Mouse (Mus musculus) induced T-regulatory cell, adult 2 months (primary cell): ENCODE results near the gene Slc38a1.
"Not testable (repeated sequence)": the region's sequence is repeated elsewhere in the genome, so short reads cannot be mapped to it uniquely, and the experiment has no call there.

Experiments used
- DNase-seq: peaks from one replicate; pipeline ENCODE4 v3.0.0-alpha.2; 2012; ENCODE audit warnings: low read depth

Slc38a1 gene

GRCm38 (mm10) chr15:96658275-96658602 lies 15.5 kb upstream of the Slc38a1 start:
- DNase-seq = no peak

- DNase-seq = no peak
Measured at GRCm38 (mm10) chr15:96657576-96658274, 15.0 kb upstream of the Slc38a1 start.

GRCm38 (mm10) chr15:96655514-96655913 lies 12.8 kb upstream of the Slc38a1 start:
- DNase-seq = peak; percentile 55

DNA sequence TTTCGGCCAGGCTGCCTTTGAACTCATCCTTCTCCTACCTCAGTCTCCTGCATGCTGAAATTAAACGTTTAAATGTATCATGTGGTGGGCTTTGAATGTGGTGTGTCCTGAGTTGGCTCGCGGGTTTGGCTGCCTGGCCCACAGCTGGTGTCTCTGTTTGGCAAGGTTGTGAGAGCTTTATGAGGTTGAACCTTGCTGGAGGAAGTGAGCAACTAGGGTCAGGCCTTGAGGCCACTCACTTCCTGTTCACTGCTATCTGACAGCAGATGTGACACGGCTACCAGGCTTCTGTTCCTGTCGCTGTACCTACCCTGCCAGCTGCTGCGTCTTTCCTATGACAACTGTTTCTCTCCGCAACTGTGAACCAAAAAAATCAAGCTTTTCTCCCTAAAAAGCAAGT lies 12.0 kb upstream of the Slc38a1 start:
- peak; percentile 79 for DNase-seq

DNA sequence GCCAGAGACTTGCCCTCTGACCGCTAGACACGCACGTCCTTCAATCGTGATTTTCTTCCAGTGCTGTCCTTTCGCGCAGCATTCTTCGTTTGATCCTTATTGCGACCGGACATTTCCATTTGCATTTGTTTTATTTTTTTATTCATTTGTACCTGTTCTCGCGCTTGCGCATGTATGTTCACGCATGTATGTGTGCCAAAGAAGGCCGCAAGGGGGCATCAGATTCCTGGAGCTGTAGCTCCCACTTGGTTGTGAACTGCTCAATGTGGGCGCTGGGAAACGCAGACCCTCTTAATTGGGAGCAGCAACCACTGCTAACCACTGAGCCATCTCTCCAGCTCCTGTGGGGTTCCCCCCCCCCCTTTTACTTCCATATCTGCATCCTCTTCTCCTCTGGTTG lies 10.3 kb upstream of the Slc38a1 start:
- no peak for DNase-seq

DNA sequence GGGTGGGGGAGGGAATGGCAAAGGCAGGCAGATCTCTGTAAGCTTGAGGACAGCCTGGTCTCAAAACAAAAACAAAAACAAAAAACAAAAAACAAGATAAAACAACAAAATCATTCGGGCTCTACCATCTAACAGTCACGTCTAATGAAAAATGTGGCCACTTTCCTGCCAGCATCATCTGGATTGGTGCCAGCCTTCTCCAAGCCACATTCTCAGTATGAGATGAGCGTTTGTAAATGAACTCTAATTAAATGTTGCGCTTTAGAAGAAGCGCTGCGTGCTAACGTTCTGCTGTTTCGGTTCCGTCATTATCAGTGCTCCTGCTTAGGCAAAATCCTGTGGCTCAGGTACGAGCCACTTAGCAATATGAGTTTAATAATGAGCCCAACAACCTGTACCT lies 9.8 kb upstream of the Slc38a1 start:
- no peak for DNase-seq

GRCm38 (mm10) chr15:96647376-96647775 lies 4.7 kb upstream of the Slc38a1 start:
- DNase-seq = peak; percentile 39

DNA sequence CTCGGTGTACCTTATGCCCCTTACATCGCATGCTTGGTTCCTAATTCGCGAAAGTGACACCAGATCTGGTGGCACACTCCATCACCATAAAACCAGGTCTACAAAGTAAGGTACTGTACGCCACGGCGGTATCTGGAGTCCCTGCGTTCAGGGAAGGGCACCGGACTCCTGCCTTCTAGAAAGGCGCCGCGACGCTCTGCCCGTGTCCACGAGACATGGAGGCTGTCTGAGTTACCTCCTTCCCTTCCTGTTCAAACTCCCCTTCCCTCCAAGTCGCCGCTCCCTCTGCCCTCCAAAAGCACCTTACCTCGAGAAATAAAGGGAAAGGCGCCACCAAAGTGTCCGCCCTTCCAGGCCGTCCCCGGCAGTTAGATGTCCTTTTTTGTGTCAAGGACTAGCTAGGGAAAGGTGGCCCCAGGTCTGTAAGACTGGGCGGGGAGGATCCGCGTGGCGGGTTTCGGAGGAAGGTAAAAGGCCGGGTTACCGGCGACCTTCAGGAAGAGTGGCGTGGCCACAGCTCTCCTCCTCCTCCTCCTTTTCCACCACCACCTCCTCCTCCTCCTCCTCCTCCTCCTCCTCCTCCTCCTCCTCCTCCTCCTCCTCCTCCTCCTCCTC lies 785 bp downstream of the Slc38a1 start:
- DNase-seq = peak; percentile 78

DNA sequence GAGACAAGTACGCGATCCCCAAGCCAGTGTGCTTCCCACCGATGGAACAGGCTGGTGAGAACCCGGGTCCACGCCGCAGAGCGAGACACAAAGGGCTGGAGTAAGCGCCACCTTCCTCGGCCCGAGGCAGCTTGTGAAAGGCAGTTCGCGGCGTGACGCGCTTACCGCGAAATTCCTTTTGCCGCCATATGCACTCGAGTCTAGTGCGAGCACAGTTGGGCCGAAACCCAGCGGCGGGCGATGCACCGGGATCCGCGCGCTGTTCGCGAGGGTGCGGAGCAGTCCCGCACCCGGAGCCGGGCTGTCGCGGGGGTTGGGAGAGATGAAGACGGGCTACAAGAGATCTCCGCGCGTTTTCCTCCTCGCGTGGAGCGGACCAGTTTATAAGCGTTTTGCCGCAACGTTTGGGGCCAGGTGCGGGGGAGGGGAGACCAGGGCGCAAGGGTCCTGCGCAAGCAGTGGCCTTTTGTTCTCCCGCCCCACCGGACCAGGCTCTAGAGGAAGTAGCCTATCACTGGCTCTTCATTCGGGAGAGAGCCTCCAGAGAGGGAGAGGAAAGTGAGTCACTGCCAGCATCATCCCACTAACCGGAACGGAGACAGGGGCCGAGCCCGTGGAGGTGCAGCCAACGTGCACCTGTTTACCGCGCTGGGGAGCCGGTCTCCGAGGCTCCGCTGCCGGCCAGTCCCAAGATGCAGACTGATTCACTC lies 1.4 kb downstream of the Slc38a1 start:
- peak; percentile 79 for DNase-seq

DNA sequence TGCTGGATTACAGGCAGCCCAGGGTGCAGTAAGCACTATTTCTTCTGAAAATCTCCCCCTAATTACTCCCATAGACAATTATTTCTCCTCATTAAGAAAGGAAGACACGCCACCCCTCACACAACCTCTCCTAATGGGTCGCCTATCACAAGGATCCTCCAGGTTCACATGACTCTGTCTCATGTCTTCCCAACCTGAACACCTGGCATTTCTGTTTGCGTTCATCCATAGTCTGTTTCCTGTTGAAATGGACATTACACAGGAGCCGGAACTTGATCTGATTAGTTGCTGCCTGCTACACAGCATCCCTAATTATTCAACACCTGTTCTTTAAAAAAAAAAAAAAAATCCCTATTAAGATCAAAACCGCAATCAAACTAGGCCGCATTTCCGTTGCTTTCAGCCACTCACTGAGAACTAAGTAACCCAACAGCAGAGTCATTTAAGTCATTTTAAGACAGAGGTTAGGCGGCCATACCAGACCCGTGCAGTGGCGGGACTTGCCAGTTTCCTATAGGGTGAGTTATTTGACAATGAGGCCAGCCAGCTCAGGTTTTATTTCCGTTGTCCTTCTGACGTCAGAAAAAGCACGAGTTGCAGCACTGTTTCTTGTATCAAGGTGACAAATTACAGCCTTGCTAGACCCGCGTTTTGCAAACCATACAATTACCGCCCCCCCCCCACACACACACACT lies 2.3 kb downstream of the Slc38a1 start:
- DNase-seq = peak; percentile 95

- DNase-seq = peak; percentile 81
Measured at GRCm38 (mm10) chr15:96639630-96640029, 3.1 kb downstream of the Slc38a1 start.

GRCm38 (mm10) chr15:96638656-96639055 lies 4.1 kb downstream of the Slc38a1 start:
- DNase-seq = no peak

DNA sequence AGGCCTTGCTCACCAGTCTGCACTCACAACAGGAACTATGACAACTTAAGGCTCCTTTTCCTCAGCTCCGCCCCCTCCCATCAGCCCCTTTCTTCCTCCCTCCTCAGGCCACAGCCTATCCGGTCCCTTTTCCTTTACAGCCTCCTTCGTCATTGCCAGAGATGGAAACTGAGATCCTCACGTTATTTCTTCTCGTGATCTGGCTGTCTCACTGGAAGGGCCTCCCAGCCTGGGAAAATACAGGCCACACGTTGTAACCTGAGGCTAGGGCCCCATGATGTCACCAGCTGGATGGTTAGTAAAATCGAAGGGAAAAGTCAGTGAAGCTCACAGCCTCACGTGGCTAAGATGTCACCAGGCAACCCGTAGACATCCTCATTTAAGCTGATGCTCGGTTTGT lies 4.5 kb downstream of the Slc38a1 start:
- peak; percentile 96 for DNase-seq

GRCm38 (mm10) chr15:96634670-96635405 lies 7.9 kb downstream of the Slc38a1 start:
- no peak for DNase-seq

GRCm38 (mm10) chr15:96632201-96632600 lies 10.5 kb downstream of the Slc38a1 start:
- DNase-seq = no peak

GRCm38 (mm10) chr15:96631107-96631718 lies 11.5 kb downstream of the Slc38a1 start:
- no peak for DNase-seq

GRCm38 (mm10) chr15:96628256-96628655 lies 14.5 kb downstream of the Slc38a1 start:
- no peak for DNase-seq

DNA sequence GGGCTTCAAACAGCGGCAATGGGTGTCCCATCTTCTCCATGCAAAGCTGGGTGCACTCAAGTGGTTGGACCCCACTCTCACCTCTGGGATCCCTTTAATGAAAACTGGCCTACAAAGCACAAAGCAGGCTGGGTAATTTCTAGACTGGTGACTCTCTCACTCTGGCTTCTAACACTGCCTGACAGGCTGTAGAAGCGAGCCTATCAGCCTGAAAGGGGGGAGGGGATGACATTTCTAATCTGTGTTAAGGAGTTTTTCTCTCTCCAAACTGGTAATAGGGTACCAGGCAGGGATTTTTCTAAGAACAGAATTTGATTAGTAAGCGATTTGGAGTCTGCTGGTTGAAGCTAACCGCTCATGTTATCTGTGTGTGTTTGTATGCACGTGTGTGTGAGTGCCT lies 15.8 kb downstream of the Slc38a1 start:
- peak; percentile 46 for DNase-seq

DNA sequence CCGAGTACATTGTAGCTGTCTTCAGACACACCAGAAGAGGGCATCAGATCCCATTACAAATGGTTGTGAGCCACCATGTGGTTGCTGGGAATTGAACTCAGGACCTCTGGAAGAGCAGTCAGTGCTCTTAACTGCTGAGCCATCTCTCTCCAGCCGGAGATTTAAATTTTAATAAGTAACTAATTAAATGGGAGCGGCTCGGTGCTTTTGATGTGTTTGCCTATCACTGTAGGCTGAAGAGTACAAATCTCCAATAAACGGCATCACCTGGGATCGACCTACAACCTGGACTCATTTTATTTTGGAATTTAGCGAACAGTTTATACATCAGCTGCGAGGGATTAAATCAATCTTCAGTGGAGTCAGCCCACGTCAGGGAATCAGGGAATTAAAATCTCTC lies 17.7 kb downstream of the Slc38a1 start:
- not testable (repeated sequence) for DNase-seq

- no peak for DNase-seq
Measured at GRCm38 (mm10) chr15:96622376-96622775, 20.3 kb downstream of the Slc38a1 start.

DNA sequence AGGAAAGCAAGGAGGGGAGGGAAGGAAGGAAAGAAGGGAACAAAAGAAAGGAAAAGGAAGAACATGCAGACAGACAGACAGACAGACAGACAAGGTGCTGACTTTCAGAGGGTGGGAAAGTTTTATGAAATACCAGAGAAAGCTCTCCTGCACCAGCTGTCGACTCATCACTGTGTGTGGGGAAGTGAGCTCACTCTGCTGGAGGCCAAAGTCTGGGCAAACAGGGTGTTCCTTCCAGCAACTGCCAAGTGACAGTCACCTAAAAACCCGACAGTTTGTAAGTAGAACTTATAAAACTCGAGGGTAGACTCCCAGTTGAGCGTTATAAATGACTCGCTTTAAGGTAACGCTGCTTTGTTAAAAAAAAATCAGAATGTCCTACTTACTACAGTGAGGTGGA lies 21.0 kb downstream of the Slc38a1 start:
- DNase-seq = no peak

GRCm38 (mm10) chr15:96617555-96617954 lies 25.2 kb downstream of the Slc38a1 start:
- no peak for DNase-seq
